Mouse (Mus musculus): ENCODE results near the gene P3h1. TPM values are rescaled to one million over a fixed set of nuclear protein-coding genes. Genes with fewer than 3 reads are reported as not detected.

P3h1 gene
- total and polyA plus RNA-seq, 3 experiments, result 10.5 to 14.5 (median 10.8) TPM

- peak overlapping the region; percentile 69 for H3K27ac ChIP-seq
- H3K4me1 ChIP-seq (ENCODE audit: control insufficient read depth, insufficient read depth, low read length), result peaks cover 4% of the 10 kb centered on the region
- H3K36me3 ChIP-seq (ENCODE audit: control insufficient read depth, insufficient read depth, low read length), result no peaks in the 10 kb centered on the region
- intact Hi-C loops (cut with DNase I), result loop anchor here (2.0 to 5.0 kb wide), 8 partner anchors 28 to 421 kb away; partner anchors contain the start of genes Foxj3, Frg2f1, Ppcs and Ppih
- H3K4me3 ChIP-seq, result no peak overlapping the region
- TF ChIP-seq EP300 (IDR thresholded peaks at IDR 0.05; ENCODE audit: insufficient read depth, low read depth, low read length) (no peak), POLR2A (IDR thresholded peaks at IDR 0.05; ENCODE audit: insufficient read depth, low read depth, low read length) (no peak), CTCF (IDR thresholded peaks at IDR 0.05) (no peak)
- H3K9ac ChIP-seq (ENCODE audit: low read depth, low read length), result no peak overlapping the region
- no peaks in the 10 kb centered on the region for H3K79me2 ChIP-seq (replicated peaks; ENCODE audit: control insufficient read depth, insufficient read depth, low read length)
- WGBS, result 74% methylated on average over 14 of the region's 14 CpGs
- no peak for DNase-seq
- no peaks in the 10 kb centered on the region for H3K27me3 ChIP-seq (ENCODE audit: control insufficient read depth, insufficient read depth, low read length)
These were observed 14.0 kb downstream of the P3h1 start for GRCm38 (mm10) chr4:119246688-119247225.

- Histone ChIP-seq H3K9ac (ENCODE audit: low read depth, low read length) (peak overlapping the region; percentile 49), H3K36me3 (ENCODE audit: control insufficient read depth, insufficient read depth, low read length) (no peaks in the 10 kb centered on the region), H3K27me3 (ENCODE audit: control insufficient read depth, insufficient read depth, low read length) (no peaks in the 10 kb centered on the region), H3K27ac (peak overlapping the region; percentile 86), H3K4me3 (no peak overlapping the region), H3K79me2 (replicated peaks; ENCODE audit: control insufficient read depth, insufficient read depth, low read length) (no peaks in the 10 kb centered on the region), H3K4me1 (ENCODE audit: control insufficient read depth, insufficient read depth, low read length) (peaks cover 4% of the 10 kb centered on the region)
- peak; percentile 85 to 87 for DNase-seq
- WGBS, result 41% methylated on average over 13 of the region's 13 CpGs
- intact Hi-C loops (cut with DNase I), result loop anchor here (2.0 to 5.0 kb wide), 8 partner anchors 27 to 420 kb away; partner anchors contain the start of genes Foxj3, Frg2f1, Ppcs and Ppih
- peak; percentile 85 for TF ChIP-seq CTCF (IDR thresholded peaks at IDR 0.05)
- peak; percentile 88 for TF ChIP-seq EP300 (IDR thresholded peaks at IDR 0.05; ENCODE audit: insufficient read depth, low read depth, low read length)
- peak; percentile 64 for TF ChIP-seq POLR2A (IDR thresholded peaks at IDR 0.05; ENCODE audit: insufficient read depth, low read depth, low read length)
These were observed 14.9 kb downstream of the P3h1 start for GRCm38 (mm10) chr4:119247462-119248235.

- intact Hi-C loops (cut with DNase I), result loop anchor here (5.0 kb wide), 5 partner anchors 74 to 419 kb away; partner anchors contain the start of genes Foxj3, Frg2f1, Ppcs and Ppih
- Histone ChIP-seq H3K36me3 (ENCODE audit: control insufficient read depth, insufficient read depth, low read length) (no peaks in the 10 kb centered on the region), H3K9ac (ENCODE audit: low read depth, low read length) (no peak overlapping the region), H3K4me3 (no peak overlapping the region), H3K27me3 (ENCODE audit: control insufficient read depth, insufficient read depth, low read length) (no peaks in the 10 kb centered on the region), H3K27ac (peak overlapping the region; percentile 86), H3K4me1 (ENCODE audit: control insufficient read depth, insufficient read depth, low read length) (peaks cover 4% of the 10 kb centered on the region), H3K79me2 (replicated peaks; ENCODE audit: control insufficient read depth, insufficient read depth, low read length) (no peaks in the 10 kb centered on the region)
- TF ChIP-seq POLR2A (IDR thresholded peaks at IDR 0.05; ENCODE audit: insufficient read depth, low read depth, low read length) (no peak), EP300 (IDR thresholded peaks at IDR 0.05; ENCODE audit: insufficient read depth, low read depth, low read length) (no peak), CTCF (IDR thresholded peaks at IDR 0.05) (no peak)
- WGBS, result 69% methylated on average over 11 of the region's 11 CpGs
- DNase-seq, result no peak
These were observed 15.8 kb downstream of the P3h1 start for GRCm38 (mm10) chr4:119248407-119248965.

GRCm38 (mm10) chr4:119252025-119252808, 19.5 kb downstream of the P3h1 start:
- 60% methylated on average over 7 of the region's 7 CpGs for WGBS
- no peak for DNase-seq
- Histone ChIP-seq H3K79me2 (replicated peaks; ENCODE audit: control insufficient read depth, insufficient read depth, low read length) (no peaks in the 10 kb centered on the region), H3K4me3 (no peak overlapping the region), H3K36me3 (ENCODE audit: control insufficient read depth, insufficient read depth, low read length) (no peaks in the 10 kb centered on the region), H3K9ac (ENCODE audit: low read depth, low read length) (no peak overlapping the region), H3K27ac (no peak overlapping the region), H3K4me1 (ENCODE audit: control insufficient read depth, insufficient read depth, low read length) (peaks cover 3% of the 10 kb centered on the region), H3K27me3 (ENCODE audit: control insufficient read depth, insufficient read depth, low read length) (no peaks in the 10 kb centered on the region)
- no peak for TF ChIP-seq CTCF (IDR thresholded peaks at IDR 0.05)
- no peak for TF ChIP-seq POLR2A (IDR thresholded peaks at IDR 0.05; ENCODE audit: insufficient read depth, low read depth, low read length)
- intact Hi-C loops (cut with DNase I), result loop anchor here (10.0 kb wide), 1 partner anchor 573 kb away; no protein-coding TSS in a partner anchor

- Histone ChIP-seq H3K79me2 (replicated peaks; ENCODE audit: control insufficient read depth, insufficient read depth, low read length) (no peaks in the 10 kb centered on the region), H3K27me3 (ENCODE audit: control insufficient read depth, insufficient read depth, low read length) (no peaks in the 10 kb centered on the region), H3K36me3 (ENCODE audit: control insufficient read depth, insufficient read depth, low read length) (no peaks in the 10 kb centered on the region), H3K9ac (ENCODE audit: low read depth, low read length) (no peak overlapping the region), H3K4me1 (ENCODE audit: control insufficient read depth, insufficient read depth, low read length) (peaks cover 1% of the 10 kb centered on the region; the same call in 1 of the 2 replicates), H3K4me3 (no peak overlapping the region), H3K27ac (no peak overlapping the region)
- no peak for DNase-seq
- WGBS, result 63% methylated on average over 9 of the region's 9 CpGs
- intact Hi-C loops (cut with DNase I), result loop anchor here (10.0 kb wide), 1 partner anchor 571 kb away; no protein-coding TSS in a partner anchor
- TF ChIP-seq POLR2A (IDR thresholded peaks at IDR 0.05; ENCODE audit: insufficient read depth, low read depth, low read length), result no peak
- TF ChIP-seq CTCF (IDR thresholded peaks at IDR 0.05), result no peak
- no peak for TF ChIP-seq EP300 (IDR thresholded peaks at IDR 0.05; ENCODE audit: insufficient read depth, low read depth, low read length)
These were observed 21.4 kb downstream of the P3h1 start for GRCm38 (mm10) chr4:119254012-119254618.

Data from heart, adult 2 months (tissue).